ENCODE assay signal across 9 mouse cellular contexts in the genomic region with DNA sequence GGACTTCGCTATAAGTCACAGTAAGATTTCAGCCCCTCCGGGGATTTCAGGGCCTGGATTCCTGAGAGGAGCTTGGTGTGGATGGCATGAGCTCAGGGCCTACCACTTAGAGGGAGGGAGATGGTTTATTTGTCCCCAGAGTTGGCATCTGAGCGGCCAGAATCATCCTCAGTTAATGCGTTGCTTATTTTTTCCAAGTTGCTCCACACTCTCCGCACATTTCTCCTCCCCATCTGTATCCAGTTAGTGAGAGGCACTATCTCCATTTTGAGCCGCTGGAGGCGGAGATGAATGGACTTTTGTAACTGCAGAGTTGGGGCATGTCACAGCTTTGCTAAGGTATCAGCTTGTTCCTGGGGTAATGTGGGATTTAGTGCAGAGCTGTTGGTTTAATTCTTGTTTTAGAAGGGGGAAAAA. TPM values are rescaled to one million over a fixed set of nuclear protein-coding genes. Genes with fewer than 3 reads are reported as not detected.
DNase-seq lines count a peak whose midpoint lies in the region; ATAC-seq and TF ChIP-seq lines count a peak whose summit lies in the region.
"Had no signal": no experiment of that assay in that cellular context is flagged by ENCODE, and none has a peak within 500 bp of the region (broad histone marks: within the 10 kb centered on the region; RNA-seq: fewer than 3 reads in every experiment).

No protein-coding gene starts in this region.

- H3K27ac ChIP-seq in kidney, embryonic 14.5 days (ENCODE audit: low read depth, low read length) = peak overlapping the region; percentile 97; the same call in 1 of the 2 replicates
- peak overlapping the region; percentile 12; the same call in 1 of the 2 replicates for H3K27ac ChIP-seq in bone marrow, adult 2 months (ENCODE audit: control insufficient read depth, insufficient read depth, low read depth, low read length, poor library complexity)
- peak overlapping the region; percentile 55 for H3K27ac ChIP-seq in hindbrain, embryonic 11.5 days (ENCODE audit: low read depth, low read length)
- H3K27ac ChIP-seq in midbrain, embryonic 13.5 days = no peak overlapping the region

- peak overlapping the region; percentile 100 for H3K9ac ChIP-seq in kidney, embryonic 14.5 days (ENCODE audit: low read depth, low read length)
- H3K9ac ChIP-seq in hindbrain, embryonic 11.5 days (ENCODE audit: low read depth, low read length) = peak overlapping the region; percentile 93
- H3K9ac ChIP-seq in midbrain, embryonic 13.5 days (replicated peaks) = peak overlapping the region; percentile 88

- WGBS in kidney, embryonic 14.5 days = 4% methylated on average over 7 of the region's 7 CpGs
- 31% methylated on average over 7 of the region's 7 CpGs for whole genome bisulfite sequencing in bone marrow, adult 2 months
- WGBS in hindbrain, embryonic 11.5 days = 10% methylated on average over 7 of the region's 7 CpGs
- 12% methylated on average over 7 of the region's 7 CpGs for WGBS in midbrain, embryonic 13.5 days

- no peak for ATAC-seq in kidney, embryonic 14.5 days (ENCODE audit: low FRiP score, low TSS enrichment)
- no peak for ATAC-seq in hindbrain, embryonic 11.5 days (ENCODE audit: low FRiP score)
- no peak for ATAC-seq in midbrain, embryonic 13.5 days

- H3K9me3 ChIP-seq in kidney, embryonic 14.5 days (ENCODE audit: control insufficient read depth, low read length) = no peaks in the 10 kb centered on the region
- no peaks in the 10 kb centered on the region for H3K9me3 ChIP-seq in hindbrain, embryonic 11.5 days (ENCODE audit: control insufficient read depth, low read length)
- H3K9me3 ChIP-seq in midbrain, embryonic 13.5 days = no peaks in the 10 kb centered on the region

- H3K4me2 ChIP-seq in kidney, embryonic 14.5 days (replicated peaks; ENCODE audit: low read depth, low read length) = peak overlapping the region; percentile 62
- H3K4me2 ChIP-seq in hindbrain, embryonic 11.5 days (replicated peaks; ENCODE audit: low read depth, low read length) = peak overlapping the region; percentile 76
- peak overlapping the region; percentile 92 for H3K4me2 ChIP-seq in midbrain, embryonic 13.5 days (replicated peaks)

- no peak for TF ChIP-seq POLR2A in bone marrow, adult 2 months (IDR thresholded peaks at IDR 0.05; ENCODE audit: borderline replicate concordance, control insufficient read depth, low read depth, low read length)

- DNase-seq in kidney, postnatal 25 days = no peak
- peak; percentile 40 for DNase-seq in hindbrain, embryonic 11.5 days (ENCODE audit: low spot score)
- DNase-seq in thymus, postnatal 10 days (ENCODE audit: low spot score in 2 of 2) = no peak
- no peak for DNase-seq in adrenal gland, postnatal 36 days
- DNase-seq in ovary, adult 18-20 months (ENCODE audit: low spot score) = no peak

- peak overlapping the region; percentile 90 for H3K4me3 ChIP-seq in kidney, embryonic 14.5 days (ENCODE audit: low read length)
- peak overlapping the region; percentile 40 for H3K4me3 ChIP-seq in bone marrow, adult 2 months (replicated peaks; ENCODE audit: control insufficient read depth, low read depth, low read length)
- H3K4me3 ChIP-seq in hindbrain, embryonic 11.5 days (ENCODE audit: low read depth, low read length) = peak overlapping the region; percentile 80
- H3K4me3 ChIP-seq in midbrain, embryonic 13.5 days (replicated peaks) = peak overlapping the region; percentile 80

- H3K27me3 ChIP-seq in kidney, embryonic 14.5 days (ENCODE audit: control insufficient read depth, insufficient read depth, low read length) = no peaks in the 10 kb centered on the region
- H3K27me3 ChIP-seq in hindbrain, embryonic 11.5 days (ENCODE audit: control insufficient read depth, insufficient read depth, low read length) = no peaks in the 10 kb centered on the region
- H3K27me3 ChIP-seq in midbrain, embryonic 13.5 days = no peaks in the 10 kb centered on the region

- H3K36me3 ChIP-seq in kidney, embryonic 14.5 days (ENCODE audit: control insufficient read depth, insufficient read depth, low read length) = no peaks in the 10 kb centered on the region
- no peaks in the 10 kb centered on the region for H3K36me3 ChIP-seq in hindbrain, embryonic 11.5 days (ENCODE audit: control insufficient read depth, insufficient read depth, low read length)
- no peaks in the 10 kb centered on the region for H3K36me3 ChIP-seq in midbrain, embryonic 13.5 days

- H3K4me1 ChIP-seq in kidney, embryonic 14.5 days (ENCODE audit: control insufficient read depth, insufficient read depth, low read length) = peaks cover 41% of the 10 kb centered on the region
- H3K4me1 ChIP-seq in bone marrow, adult 2 months (ENCODE audit: control insufficient read depth, insufficient read depth, low read length) = no peaks in the 10 kb centered on the region; the same call in 1 of the 2 replicates
- H3K4me1 ChIP-seq in hindbrain, embryonic 11.5 days (replicated peaks; ENCODE audit: control insufficient read depth, insufficient read depth, low read length) = peaks cover 6% of the 10 kb centered on the region
- H3K4me1 ChIP-seq in midbrain, embryonic 13.5 days (replicated peaks) = peaks cover 51% of the 10 kb centered on the region

- no peak for TF ChIP-seq CTCF in bone marrow, adult 2 months (IDR thresholded peaks at IDR 0.05; ENCODE audit: control insufficient read depth, insufficient read depth, low read length)

RNA-seq across cellular contexts. Expression of a gene that starts 49.3 kb away (rescaled TPM):
- polyA plus RNA-seq in kidney, embryonic 14.5 days (2014; fragmentation: Nextera tagmentation; extraction: Ambion mirVana) = 0.09 TPM in 1 of 2 replicates, not detected in the other
- polyA plus RNA-seq in bone marrow, adult 2 months (2011; ENCODE audit: insufficient read depth, insufficient read length, low replicate concordance, missing spikeins) = 0.85 TPM in 1 of 2 replicates, not detected in the other
- polyA plus RNA-seq in hindbrain, embryonic 11.5 days (2014; fragmentation: Nextera tagmentation; extraction: Ambion mirVana) = 0.08 and 0.28 TPM in 2 replicates
- polyA plus RNA-seq in midbrain, embryonic 13.5 days (2015; fragmentation: Nextera tagmentation; extraction: Ambion mirVana) = 0.06 and 0.12 TPM in 2 replicates
- not detected for total RNA-seq in adrenal gland, postnatal 36 days (2021)
- total RNA-seq: layer of hippocampus, postnatal 10 days had no signal

Comparison
In these comparisons a context has a peak if more than half of its experiments do, and no peak if none do; other contexts are left out.
1. H3K4me3 ChIP-seq: peak in every context shown above with its lines; median percentile 90 in kidney, embryonic 14.5 days; 80 in hindbrain, embryonic 11.5 days; 80 in midbrain, embryonic 13.5 days; 40 in bone marrow, adult 2 months.